Mouse (Mus musculus) gastrocnemius, postnatal 4 days (tissue): ENCODE data around the gene Phf24. TPM values are rescaled to one million over a fixed set of nuclear protein-coding genes. Genes with fewer than 3 reads are reported as not detected.

ENCODE experiments used
- DNase-seq, 2 experiments: peaks; one replicate each; pipeline ENCODE4 v3.0.0; 2021 to 2022; ENCODE audit warnings: low spot score in 2 of 2, mixed read lengths in 2 of 2
- total RNA-seq, 2 experiments: library from RNA; stranded (reverse); gene quantifications; 2 replicates each; pipeline ENCODE4 v1.2.3; 2021

Gene Phf24
- total RNA-seq, 2 experiments from 2014 or later = 1.1 to 1.5 TPM

DNA sequence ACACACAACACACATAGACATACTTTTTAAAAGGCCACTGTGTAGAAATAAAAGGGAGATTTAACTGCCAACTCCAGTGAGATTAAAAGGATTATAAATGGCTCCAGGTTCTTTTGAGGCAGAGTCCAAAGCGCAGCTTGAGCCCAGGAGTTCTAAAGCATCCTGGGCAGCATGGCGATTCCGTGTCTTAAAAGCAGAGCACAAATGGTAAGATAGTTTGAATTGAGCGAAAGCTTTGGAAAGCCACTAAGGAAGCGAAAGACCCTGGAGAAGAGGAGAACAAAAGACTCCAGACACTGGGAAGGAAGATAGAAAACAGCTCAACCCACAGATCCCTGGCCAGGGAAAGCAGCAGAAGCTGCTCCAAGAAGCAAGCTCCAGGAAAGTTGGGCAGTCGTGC is 11.5 kb upstream of the Phf24 start:
- DNase-seq = no peak

DNA sequence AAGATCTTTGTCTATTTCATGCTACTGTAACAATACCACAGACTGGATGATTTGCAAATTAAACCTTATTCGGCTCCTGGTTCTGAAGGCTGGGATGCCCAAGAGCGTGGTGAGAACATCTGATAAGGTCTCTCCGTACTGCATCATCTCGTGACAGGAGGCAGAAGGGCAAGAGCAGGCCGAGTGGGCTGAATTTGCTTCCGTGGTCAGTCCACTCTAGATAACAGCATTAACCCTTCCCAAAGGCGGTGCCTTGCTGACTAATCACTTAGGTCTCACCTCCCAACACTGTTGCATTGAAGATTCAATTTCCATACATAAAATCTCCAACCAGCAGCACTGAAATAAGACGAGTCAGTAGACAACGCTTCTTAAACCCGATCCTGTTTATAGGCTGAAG is 3.1 kb upstream of the Phf24 start:
- DNase-seq = no peak

DNA sequence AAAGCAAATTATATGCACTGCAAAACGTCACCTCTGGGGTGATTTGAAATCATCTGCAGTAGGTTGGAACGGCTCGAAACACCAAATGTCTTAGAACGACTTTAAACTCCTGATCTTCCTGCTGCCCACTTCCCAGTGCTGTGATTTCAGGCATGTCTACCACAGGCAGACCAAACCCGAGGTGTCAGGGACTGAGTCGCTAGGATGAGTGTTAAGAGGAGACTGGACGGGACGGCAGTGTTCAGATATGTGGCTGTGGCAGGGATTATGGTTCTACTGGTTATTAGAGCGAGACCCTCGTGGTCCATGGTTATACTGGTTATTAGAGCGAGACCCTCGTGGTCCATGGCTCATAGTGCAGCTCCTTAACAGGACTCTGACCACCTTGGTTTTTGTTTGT is 1.1 kb upstream of the Phf24 start:
- no peak for DNase-seq

DNA sequence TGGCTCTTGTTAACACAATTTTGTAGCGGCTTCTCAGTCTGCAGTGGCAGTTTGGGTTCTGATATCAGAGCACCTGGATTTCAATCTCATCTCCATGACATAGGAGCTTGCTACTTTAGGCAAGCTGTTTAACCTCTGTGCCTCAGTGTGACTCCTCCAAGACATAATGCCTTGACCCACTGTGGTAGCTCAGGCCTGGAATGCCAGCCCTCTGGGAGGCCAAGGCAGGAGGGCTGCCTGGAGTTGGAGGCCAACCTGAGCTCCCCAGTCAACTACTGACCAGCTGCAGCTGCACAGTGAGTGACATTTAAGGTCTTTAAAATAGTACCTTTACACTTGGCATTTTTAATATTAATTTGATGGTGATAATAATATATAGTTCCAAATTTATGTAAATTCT is 494 bp upstream of the Phf24 start:
- no peak for DNase-seq

DNA sequence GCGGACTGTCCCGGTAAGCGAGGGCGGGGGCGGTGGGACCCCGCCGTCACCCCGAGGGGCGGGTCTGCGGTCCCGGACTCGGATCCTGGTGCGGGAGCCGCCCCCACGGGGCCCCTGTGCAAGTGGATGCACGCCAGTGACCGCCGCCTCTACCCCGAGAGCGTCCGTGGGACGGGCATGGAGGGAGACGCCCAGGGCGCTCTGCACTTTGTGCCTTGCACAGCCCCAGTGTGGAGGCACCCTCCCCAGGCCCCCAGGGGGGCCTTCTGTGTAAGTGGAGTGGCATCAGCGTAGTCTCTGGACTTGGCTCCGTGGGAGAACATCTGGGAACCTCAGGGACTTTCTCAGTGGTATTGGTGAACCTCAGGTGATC is 928 bp downstream of the Phf24 start:
- DNase-seq = peak in 1 of 2 experiments; percentile 20

DNA sequence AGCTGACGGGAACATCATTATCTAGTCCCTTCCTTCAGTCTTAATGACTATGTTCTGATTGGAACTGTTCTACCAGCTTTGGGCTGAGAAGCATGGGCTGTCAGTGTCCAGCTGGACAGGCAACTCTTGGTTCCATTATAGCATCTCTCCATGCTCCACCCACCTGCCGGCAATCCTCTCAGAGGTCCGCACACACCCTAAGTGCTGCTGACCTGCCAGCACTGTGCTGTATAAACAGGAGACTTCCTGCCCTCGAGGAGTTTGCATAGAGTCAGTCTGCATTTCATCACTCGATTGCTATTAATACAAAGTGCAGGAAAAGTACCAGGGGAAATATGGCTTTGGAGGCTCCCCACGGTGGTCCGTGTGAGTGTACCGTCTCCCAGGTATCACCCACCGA is 4.3 kb downstream of the Phf24 start:
- DNase-seq = no peak

DNA sequence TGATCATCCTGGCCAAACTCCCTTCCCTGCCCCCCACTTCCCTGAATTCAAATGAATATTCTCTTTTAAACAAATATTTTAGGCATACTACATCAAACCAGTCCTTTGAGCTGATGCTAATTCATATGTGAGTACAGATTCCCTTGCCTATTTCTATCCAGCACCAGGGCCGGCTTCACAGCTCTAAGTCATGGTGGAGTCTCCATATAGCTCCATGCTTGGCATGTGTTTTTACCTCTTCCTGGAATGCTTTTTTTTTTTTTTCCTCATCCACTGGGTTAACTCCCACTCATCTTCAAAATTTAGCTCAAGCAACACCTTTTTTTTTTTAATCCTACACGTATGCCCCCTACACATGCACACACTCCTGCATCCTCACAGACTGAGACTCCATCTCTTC is 5.1 kb downstream of the Phf24 start:
- DNase-seq = no peak

DNA sequence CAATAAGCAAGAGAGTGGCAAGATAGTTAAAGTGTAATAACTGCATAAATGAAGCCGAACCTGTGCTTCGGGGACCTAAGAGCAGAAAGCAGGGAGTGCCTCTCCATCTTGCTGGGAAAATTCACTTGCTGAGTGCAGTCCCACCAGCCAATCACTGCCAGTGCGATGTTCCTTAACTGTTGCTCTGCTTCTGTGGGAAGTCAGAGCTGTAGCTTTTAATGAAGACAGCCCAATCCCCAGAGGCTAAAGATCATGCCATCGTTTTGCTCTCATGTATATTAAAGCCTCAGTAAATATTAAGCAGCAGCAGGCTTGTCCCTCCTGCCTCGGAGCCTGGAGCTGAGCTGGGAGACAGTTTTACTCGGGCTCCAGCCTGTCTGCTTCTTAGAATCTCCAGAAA is 5.6 kb downstream of the Phf24 start:
- no peak for DNase-seq

DNA sequence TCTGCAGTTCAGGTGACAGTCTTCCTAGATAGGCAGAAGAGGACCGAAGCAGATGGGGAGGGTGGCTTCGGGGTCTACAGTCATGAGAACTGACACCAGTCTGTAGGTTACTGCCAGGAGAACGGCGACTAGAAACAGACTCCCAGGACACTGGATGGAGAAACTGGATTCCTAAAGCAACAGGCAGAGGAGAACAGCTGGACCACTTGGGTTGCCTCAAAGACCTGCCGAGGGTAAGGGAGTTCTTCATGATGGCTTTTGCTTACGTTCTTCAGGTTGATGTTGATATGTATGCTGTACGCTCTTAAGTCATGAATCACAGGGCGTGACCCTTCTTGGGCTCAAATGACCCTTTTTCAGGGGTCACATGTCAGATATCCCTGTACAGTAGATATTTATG is 6.0 kb downstream of the Phf24 start:
- DNase-seq = no peak

DNA sequence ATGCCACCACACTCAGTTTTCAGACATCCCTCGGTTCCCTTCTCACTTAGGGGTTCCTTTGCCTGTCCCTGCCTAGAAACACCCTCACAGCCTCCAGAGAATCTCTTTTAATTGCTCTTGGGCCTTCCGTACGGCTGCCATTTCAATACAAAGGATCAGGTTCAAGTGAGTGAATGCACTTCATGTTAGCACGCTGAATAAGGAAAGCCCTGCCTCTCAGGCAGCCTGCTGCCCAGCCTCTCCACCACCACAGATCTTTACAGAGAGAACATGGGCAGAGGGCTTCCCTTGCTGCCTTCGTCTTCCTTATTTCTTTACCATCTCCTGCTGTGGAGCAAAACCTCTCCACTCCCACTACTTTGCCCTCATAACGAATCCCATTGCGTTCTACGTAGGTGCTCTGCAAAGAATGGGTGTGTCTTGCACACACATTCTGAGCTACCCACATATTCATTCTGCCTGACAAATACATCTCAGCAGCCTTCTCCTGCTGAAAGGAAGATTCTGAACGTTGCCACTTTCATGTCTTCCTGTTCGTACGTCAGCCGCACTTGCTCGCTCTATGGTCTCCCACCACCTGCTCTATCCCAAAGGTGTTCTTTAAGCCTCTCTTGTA is 7.7 kb downstream of the Phf24 start:
- no peak for DNase-seq

DNA sequence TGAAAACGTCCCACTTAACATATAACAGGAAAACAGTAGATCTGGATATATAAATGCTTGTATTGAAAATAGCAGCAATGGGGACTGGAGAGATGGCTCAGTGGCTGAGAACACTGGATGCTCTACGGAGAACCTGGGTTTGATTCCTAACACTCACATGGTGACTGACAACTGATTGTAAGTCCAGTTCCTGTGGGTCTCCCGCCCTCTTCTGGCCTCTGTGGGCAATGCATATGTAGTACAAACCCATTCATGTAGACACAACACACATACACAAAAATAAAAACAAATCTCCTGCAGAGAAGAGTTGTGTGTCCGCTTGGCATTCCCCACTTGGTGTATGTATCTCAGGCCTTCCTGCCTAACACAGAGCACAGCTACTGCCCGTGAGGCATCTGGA is 11.7 kb downstream of the Phf24 start:
- DNase-seq = no peak

DNA sequence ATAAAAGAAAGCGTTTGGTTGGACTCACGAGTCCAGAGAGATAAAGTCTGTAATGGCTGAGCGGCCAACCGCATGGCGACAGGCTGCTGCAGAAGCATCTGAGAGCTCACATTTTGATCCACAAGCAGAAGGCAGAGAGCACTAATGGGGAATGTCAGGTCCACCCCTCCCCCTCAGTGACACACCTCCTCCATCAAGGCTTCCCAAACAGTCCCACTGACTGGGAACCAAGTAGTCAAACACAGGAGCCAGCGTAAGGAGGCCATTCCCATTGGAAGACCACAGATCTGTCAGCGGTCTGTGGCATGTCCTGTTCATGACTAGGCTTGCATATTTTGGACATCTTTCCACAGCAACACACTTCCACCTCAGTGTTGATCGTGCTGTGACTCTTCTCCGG is 12.5 kb downstream of the Phf24 start:
- no peak for DNase-seq

DNA sequence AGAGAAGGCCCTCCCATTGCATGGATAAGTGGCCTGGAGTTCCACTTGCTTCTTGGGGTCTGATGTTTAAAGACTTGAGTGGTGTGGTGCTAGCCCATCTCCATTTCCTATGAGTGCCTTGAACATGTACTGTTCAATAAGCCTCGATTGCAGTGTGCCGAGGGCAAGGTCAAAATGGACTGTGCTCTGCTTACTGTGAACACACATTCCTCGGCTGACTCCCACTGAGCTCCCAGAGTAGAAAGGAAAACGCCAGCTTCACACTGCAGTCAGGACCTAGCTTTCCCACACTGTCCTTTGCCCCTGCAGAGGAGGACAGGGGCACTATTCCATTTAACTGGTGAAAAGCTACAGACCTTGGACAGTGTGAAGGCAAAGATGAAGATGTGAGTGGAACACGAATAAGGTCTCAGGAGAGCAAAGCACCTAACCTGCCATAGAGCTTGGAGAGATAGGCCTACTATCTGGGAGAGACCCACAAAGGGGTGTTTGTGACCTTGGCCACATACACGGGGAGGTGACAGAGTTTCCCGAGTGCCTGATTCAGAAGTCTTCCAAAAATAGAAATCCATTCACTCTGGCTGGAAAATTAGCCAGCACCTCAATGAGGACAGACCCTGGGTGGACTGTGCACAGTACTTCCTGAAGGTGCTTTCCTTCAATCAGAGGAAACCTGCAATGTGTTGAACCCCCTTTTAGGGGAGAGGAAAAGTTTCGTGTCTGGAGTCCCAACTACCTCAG is 15.9 kb downstream of the Phf24 start:
- DNase-seq = no peak

DNA sequence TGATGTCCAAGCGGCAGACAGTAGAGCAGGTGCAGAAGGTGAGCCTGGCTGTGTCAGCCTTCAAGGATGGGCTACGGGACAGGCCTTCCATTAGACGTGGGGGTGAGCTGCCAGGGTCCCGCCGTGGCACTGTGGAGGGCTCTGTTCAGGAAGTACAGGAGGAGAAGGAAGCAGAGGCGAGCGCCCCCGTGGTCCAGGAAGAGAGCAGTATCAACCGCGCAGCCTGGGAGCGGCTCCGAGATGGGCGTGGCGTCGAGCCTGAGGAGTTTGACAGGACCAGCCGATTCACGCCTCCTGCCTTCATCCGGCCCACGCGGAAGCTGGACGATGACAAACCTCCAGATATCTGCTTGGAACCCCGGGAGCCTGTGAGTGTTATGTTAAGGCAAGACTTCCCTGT is 17.2 kb downstream of the Phf24 start:
- DNase-seq = peak in 1 of 2 experiments; percentile 59

DNA sequence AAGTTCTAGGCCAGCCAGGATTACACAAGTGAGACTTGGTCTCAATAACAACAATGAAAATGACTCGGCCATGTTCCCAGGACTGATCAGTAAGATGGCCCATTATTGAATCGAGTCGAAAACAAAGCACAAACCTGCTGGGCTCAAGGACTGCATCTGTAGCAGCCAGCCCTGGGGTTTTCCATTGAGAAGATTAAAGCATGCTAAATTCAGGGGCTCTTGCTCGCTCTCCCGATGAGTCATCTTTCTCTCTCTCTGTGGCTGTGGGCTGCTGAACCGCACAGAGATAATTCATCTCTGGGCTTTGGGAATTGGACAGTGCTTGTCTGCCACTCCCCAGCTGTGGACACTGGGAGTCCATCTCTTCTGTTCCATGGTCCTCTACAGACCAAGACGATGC is 24.9 kb downstream of the Phf24 start:
- DNase-seq = no peak

DNA sequence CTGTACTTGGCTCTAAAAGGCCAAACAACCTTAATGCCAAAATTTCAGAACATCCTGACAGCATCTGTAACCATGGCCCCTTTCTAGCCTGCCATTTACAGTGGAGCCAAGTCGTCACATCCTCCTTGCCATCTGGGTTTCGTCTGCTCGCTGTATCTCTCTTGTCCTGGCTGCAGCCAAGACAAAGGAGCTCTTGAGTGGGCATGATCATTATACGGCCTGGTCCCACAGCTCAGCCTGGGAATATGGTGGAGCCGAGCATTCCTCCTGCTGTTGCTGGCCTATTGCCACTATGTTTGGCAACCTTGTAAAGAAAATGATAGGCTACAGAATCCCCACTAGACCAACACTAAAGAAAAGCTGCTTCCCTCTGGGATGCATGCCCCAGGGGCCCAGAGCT is 26.9 kb downstream of the Phf24 start:
- no peak for DNase-seq

DNA sequence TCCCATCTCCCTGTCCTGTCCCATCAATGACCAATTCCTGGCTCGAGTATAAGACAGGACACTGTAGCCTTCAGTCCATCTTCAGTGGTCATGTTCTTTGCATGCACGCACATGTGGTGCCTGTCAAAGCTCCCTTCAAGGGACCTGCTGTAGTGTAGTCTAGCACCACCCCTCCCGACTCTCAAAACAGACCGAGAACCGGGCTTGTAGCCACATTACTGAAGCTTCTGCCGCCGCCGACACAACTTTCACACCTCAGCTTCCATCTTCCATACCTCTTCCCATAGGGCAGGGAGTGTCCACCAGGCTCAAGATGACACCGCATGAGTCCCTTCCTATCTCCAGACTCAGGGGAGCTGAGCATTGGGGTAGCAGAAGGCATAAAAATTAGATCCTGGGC is 27.7 kb downstream of the Phf24 start:
- no peak for DNase-seq

DNA sequence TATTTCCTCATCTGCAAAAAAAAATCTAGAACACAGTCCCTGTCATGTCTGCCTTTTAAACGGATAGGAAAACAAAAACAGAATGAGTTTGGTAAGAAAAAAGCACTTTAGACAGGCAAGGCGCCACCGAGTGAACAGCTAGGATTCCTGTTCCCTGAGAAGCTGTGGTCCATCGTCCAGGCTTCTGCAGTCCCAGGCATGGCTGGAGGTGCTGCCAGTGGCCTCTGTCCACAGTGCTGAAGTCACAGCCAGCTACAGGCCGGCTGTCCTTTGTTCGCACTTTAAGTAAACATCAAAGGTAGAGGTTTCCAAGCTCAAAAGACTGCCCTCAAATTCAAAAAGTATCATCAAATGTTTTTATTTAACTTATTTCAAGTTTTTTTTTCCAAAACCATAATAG is 28.6 kb downstream of the Phf24 start:
- peak in 1 of 2 experiments; percentile 27 for DNase-seq

DNA sequence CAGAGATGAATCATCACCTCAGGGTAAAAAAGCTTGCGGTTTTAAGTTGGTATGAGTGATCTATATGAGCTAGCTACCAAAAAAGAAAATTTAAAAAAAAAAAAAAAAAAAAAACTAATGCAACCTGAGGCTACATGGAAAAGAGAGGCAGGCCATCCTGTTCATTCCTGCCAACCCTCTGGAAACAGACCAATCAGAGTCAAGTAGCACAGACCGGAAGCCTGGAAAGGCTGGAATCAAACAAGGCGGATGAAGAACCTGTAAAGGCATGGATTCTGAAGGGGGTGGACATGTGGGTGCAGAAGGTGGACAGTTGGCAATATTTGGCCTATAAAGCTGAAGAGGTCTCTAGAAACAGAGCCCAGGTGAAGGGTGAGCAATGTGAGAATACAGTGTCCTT is 29.0 kb downstream of the Phf24 start:
- DNase-seq = no peak

DNA sequence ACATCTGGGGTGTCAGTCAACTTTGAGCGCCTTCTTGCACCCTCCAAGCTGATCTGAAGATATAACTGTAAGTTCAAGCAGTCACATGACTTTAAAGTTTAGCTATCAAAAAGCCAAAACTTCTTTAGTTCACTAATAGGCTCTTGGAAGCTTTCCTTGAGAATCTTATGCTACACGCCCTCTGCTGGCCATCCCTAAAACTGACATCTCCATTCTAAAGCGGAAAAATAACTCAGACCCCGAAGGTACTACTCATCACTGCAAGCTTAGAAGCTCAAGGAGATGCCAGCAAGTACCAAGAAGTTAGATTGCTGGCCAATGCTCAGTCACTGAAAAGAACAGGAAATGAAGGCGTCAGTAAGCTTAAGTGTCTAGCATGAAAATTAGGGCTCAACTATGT is 29.5 kb downstream of the Phf24 start:
- peak in 1 of 2 experiments; percentile 44 for DNase-seq

DNA sequence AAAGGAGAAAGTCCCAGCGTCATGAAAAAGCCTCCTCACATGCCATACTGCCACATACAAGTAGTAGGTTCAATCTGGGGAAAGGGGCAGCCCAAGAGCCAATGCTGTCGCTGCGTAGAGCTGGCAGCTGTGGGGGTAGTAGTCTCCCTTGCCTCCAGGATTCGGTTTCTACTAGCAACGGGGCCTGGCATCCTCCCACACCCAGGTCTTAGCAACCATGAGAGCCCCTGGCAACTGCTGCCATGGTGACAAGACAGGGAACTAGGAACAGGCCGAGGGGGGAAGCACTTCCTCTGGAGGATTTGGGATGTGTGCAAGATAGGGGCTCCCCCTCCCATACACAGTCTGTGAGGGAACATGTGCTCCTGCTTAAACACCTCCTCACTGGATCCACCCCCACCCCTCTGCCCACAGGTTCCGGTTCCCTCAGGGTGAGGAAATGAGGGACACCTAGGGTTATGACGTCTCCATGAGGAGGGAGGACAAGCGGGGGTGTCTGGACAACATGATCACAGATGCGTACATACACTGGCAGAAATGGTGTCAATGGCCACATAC is 30.4 kb downstream of the Phf24 start:
- DNase-seq = no peak

DNA sequence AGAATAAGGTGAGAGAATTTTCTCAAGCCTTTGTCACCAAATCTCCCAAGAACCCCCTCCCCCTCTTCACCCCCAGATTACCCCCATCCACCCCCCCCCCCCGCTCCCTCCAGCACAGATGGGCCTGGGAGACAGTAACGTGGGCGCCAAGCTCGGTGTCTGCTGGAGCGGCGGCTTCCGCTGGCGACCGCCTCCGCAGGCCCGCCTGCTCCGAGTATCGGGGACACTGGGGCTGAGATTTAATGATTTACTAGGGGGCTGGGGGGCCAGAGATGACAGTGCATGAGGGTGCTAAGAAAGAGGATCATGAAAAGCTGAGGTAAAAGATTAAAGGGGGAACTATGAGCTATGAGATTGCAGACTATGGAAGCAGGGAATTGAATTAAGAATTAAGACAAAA is 32.1 kb downstream of the Phf24 start:
- DNase-seq = no peak
